In the genomic region with DNA sequence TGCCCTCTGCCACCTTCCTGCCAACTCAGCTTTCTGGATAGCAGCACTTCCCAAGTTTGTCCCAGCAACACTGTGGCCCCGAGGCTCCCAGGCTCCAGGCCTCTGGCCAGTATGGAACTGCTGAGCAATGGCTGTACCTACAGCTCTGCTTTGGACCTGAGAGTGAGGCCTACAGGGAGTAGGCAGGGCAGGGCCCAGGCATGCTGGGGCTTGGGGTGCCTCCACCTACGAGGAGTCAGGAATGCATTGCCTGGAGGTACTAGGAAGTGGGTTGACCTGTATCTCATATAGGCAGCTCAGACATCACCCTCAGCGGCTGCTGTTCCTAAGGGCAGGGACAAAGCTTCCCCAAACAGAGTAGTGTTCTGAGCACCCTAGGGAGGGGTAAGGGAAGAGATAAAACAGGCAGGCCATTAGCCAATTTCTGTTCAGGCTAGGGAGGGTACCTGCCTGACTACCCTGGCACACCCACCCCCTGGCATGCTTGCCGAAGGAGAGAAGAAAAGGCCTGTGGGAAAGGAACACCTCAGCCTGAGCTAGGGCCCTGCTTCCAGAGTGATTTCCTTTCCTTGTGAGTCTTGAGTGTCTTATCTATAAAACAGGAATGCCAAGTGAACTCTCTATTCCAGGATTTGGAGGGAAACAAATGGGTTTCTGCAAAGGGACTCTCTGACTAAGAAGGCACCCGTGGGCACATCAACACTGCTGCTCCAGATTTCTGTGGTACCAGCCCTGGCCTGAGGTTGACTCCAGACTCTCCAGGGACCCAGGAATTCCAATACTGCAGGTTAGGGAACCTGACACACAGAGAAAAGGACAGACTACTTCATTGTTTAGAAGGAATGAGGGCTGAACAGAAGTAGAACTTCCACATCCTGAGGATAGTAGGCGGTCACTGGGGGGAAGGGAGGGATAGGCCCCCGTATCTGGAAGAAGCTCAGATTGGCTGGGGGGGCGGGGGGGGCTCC, we compare ENCODE assay signal across 19 mouse cellular contexts. TPM values are rescaled to one million over a fixed set of nuclear protein-coding genes. Genes with fewer than 3 reads are reported as not detected.
DNase-seq lines count a peak whose midpoint lies in the region; ATAC-seq and TF ChIP-seq lines count a peak whose summit lies in the region.
"Had no signal": no experiment of that assay in that cellular context is flagged by ENCODE, and none has a peak within 500 bp of the region (broad histone marks: within the 10 kb centered on the region; RNA-seq: fewer than 3 reads in every experiment).

No protein-coding gene starts in this region.

- ATAC-seq in heart, postnatal 0 days (ENCODE audit: insufficient read depth, low read depth), result no peak
- ATAC-seq in liver, postnatal 0 days, result no peak
- ATAC-seq: forebrain, embryonic 13.5 days had no signal

- WGBS in liver, adult 2 months, result 83% methylated on average over 8 of the region's 8 CpGs
- 23% methylated on average over 8 of the region's 8 CpGs for WGBS in heart, postnatal 0 days
- 61% methylated on average over 8 of the region's 8 CpGs for WGBS in liver, postnatal 0 days (ENCODE audit: insufficient replicate concordance)

- no peak for TF ChIP-seq POLR2A in liver, adult 2 months (IDR thresholded peaks at IDR 0.05; ENCODE audit: extremely low read depth, insufficient read depth, low read length)
- no peak for TF ChIP-seq POLR2A in ES-Bruce4 (IDR thresholded peaks at IDR 0.05; ENCODE audit: insufficient read depth, low read length)

- no peak overlapping the region for H3K4me3 ChIP-seq in gastrocnemius, adult 2 months
- H3K4me3 ChIP-seq in liver, adult 2 months (ENCODE audit: insufficient read depth, low read depth, low read length), result no peak overlapping the region
- H3K4me3 ChIP-seq in ES-Bruce4 (ENCODE audit: low read depth, low read length), result no peak overlapping the region
- no peak overlapping the region for H3K4me3 ChIP-seq in heart, postnatal 0 days (ENCODE audit: low read depth, low read length)
- H3K4me3 ChIP-seq in liver, postnatal 0 days (ENCODE audit: low read depth, low read length), result no peak overlapping the region
- H3K4me3 ChIP-seq: forebrain, embryonic 13.5 days; midbrain, embryonic 12.5 days had no signal

- no peaks in the 10 kb centered on the region for H3K36me3 ChIP-seq in liver, adult 2 months (ENCODE audit: control insufficient read depth, insufficient read depth, low read length)
- peaks cover 2% of the 10 kb centered on the region; the same call in 1 of the 2 replicates for H3K36me3 ChIP-seq in ES-Bruce4 (ENCODE audit: control insufficient read depth, insufficient read depth, low read length, poor library complexity, severe bottlenecking)
- H3K36me3 ChIP-seq in heart, postnatal 0 days (replicated peaks; ENCODE audit: control insufficient read depth, insufficient read depth, low read length), result peaks cover 5% of the 10 kb centered on the region; the same call in 1 of the 2 replicates
- no peaks in the 10 kb centered on the region for H3K36me3 ChIP-seq in liver, postnatal 0 days (replicated peaks; ENCODE audit: insufficient read depth, low read length)
- H3K36me3 ChIP-seq: midbrain, embryonic 12.5 days had no signal

- DNase-seq in gastrocnemius, adult 2 months, result no peak
- DNase-seq in gastrocnemius, postnatal 4 days (ENCODE audit: low spot score in 2 of 2), result no peak
- no peak for DNase-seq in liver, adult 2 months (ENCODE audit: extremely low read depth, low read depth, low spot score)
- no peak for DNase-seq in liver
- no peak for DNase-seq in heart, postnatal 0 days (ENCODE audit: low spot score)
- DNase-seq in thymus, postnatal 10 days (ENCODE audit: low spot score in 2 of 2), result no peak
- DNase-seq in liver, postnatal 0 days, result no peak
- DNase-seq: adrenal gland, adult 2 months; B cell, adult 2 months; kidney, adult 9 months; thymus, adult 2 months had no signal

- peak overlapping the region; percentile 12; the same call in 1 of the 2 replicates for H3K9ac ChIP-seq in liver, adult 2 months (ENCODE audit: low read depth, low read length)
- H3K9ac ChIP-seq in ES-Bruce4 (ENCODE audit: low read depth, poor library complexity, severe bottlenecking), result peak overlapping the region; percentile 28; the same call in 1 of the 2 replicates
- no peak overlapping the region for H3K9ac ChIP-seq in heart, postnatal 0 days (replicated peaks; ENCODE audit: low read depth, low read length)
- H3K9ac ChIP-seq in liver, postnatal 0 days (replicated peaks), result no peak overlapping the region
- H3K9ac ChIP-seq: forebrain, embryonic 13.5 days; midbrain, embryonic 12.5 days had no signal

- no peaks in the 10 kb centered on the region for H3K27me3 ChIP-seq in liver, adult 2 months (ENCODE audit: control insufficient read depth, insufficient read depth, low read length)
- no peaks in the 10 kb centered on the region for H3K27me3 ChIP-seq in ES-Bruce4 (ENCODE audit: control insufficient read depth, insufficient read depth, low read length, poor library complexity, severe bottlenecking)
- no peaks in the 10 kb centered on the region for H3K27me3 ChIP-seq in heart, postnatal 0 days (ENCODE audit: control insufficient read depth, insufficient read depth, low read length)
- H3K27me3 ChIP-seq in liver, postnatal 0 days (ENCODE audit: insufficient read depth, low read length), result peaks cover 10% of the 10 kb centered on the region
- H3K27me3 ChIP-seq: Patski had no signal

- H3K4me1 ChIP-seq in liver, adult 2 months (ENCODE audit: control insufficient read depth, insufficient read depth, low read length), result peaks cover under 1% of the 10 kb centered on the region; the same call in 1 of the 2 replicates
- H3K4me1 ChIP-seq in ES-Bruce4 (ENCODE audit: control insufficient read depth, insufficient read depth, low read length), result peaks cover 17% of the 10 kb centered on the region
- peaks cover 67% of the 10 kb centered on the region for H3K4me1 ChIP-seq in heart, postnatal 0 days (ENCODE audit: control insufficient read depth, insufficient read depth)
- 0 out of 2 replicates have a peak, but pooled peaks cover 4% of the 10 kb centered on the region for H3K4me1 ChIP-seq in liver, postnatal 0 days (ENCODE audit: insufficient read depth)

- H3K79me2 ChIP-seq in liver, adult 2 months (ENCODE audit: control insufficient read depth, insufficient read depth, low read length), result no peaks in the 10 kb centered on the region

- H3K9me3 ChIP-seq in ES-Bruce4 (replicated peaks; ENCODE audit: control insufficient read depth, insufficient read depth, low read length, poor library complexity, severe bottlenecking), result no peaks in the 10 kb centered on the region
- H3K9me3 ChIP-seq in heart, postnatal 0 days (replicated peaks; ENCODE audit: control insufficient read depth, low read length), result no peaks in the 10 kb centered on the region
- no peaks in the 10 kb centered on the region for H3K9me3 ChIP-seq in liver, postnatal 0 days (ENCODE audit: low read length)
- H3K9me3 ChIP-seq: forebrain, embryonic 13.5 days; midbrain, embryonic 12.5 days had no signal

- TF ChIP-seq EP300 in ES-Bruce4 (IDR thresholded peaks at IDR 0.05; ENCODE audit: insufficient read depth, low read depth, low read length), result no peak
- TF ChIP-seq EP300 in heart, postnatal 0 days (IDR thresholded peaks at IDR 0.05; ENCODE audit: low read depth), result no peak
- no peak for TF ChIP-seq EP300 in liver, postnatal 0 days (IDR thresholded peaks at IDR 0.05; ENCODE audit: low read depth)

- H3K4me2 ChIP-seq in heart, postnatal 0 days (ENCODE audit: low read depth, low read length), result peak overlapping the region; percentile 23; the same call in 1 of the 2 replicates
- no peak overlapping the region for H3K4me2 ChIP-seq in liver, postnatal 0 days (ENCODE audit: low read depth, low read length)
- H3K4me2 ChIP-seq: forebrain, embryonic 13.5 days; midbrain, embryonic 12.5 days had no signal

- no peak for TF ChIP-seq CTCF in gastrocnemius, adult 2 months (IDR thresholded peaks at IDR 0.05)
- no peak for TF ChIP-seq CTCF in liver, adult 2 months (IDR thresholded peaks at IDR 0.05; ENCODE audit: low read depth, low read length)
- no peak for TF ChIP-seq CTCF in ES-Bruce4 (IDR thresholded peaks at IDR 0.05; ENCODE audit: low read depth, low read length)
- TF ChIP-seq CTCF in heart, postnatal 0 days (IDR thresholded peaks at IDR 0.05; ENCODE audit: low read depth), result no peak
- TF ChIP-seq CTCF in liver, postnatal 0 days (IDR thresholded peaks at IDR 0.05; ENCODE audit: low read depth), result no peak

- peak overlapping the region; percentile 6; the same call in 1 of the 2 replicates for H3K27ac ChIP-seq in gastrocnemius, adult 2 months
- H3K27ac ChIP-seq in liver, adult 2 months (replicated peaks; ENCODE audit: insufficient read depth, low read depth, low read length), result no peak overlapping the region
- peak overlapping the region; percentile 81 for H3K27ac ChIP-seq in ES-Bruce4 (ENCODE audit: insufficient read depth, low read length)
- H3K27ac ChIP-seq in heart, postnatal 0 days (ENCODE audit: low read depth), result peak overlapping the region; percentile 86
- H3K27ac ChIP-seq in liver, postnatal 0 days (ENCODE audit: low read depth), result no peak overlapping the region
- H3K27ac ChIP-seq: forebrain, embryonic 13.5 days; midbrain, embryonic 12.5 days had no signal

- intact Hi-C loops in gastrocnemius, adult 2 months (cut with DNase I), result no loop called here

RNA-seq across cellular contexts. Expression of gene Itga3, which starts 6.2 kb away (rescaled TPM):
- total RNA-seq in gastrocnemius, adult 2 months (2021), result 1 to 10 TPM; 4.3 to 5.2 TPM
- 1 to 10 TPM; 4.8 to 5.5 TPM for total RNA-seq in gastrocnemius, postnatal 4 days (2021)
- 2.6 and 4.9 TPM in 2 replicates for total RNA-seq in liver, adult 2 months (2014; rRNA removed)
- 5.7 and 10.0 TPM in 2 replicates for polyA plus RNA-seq in liver, adult 2 months (2012; rRNA removed)
- 86.4 and 92.1 TPM in 2 replicates for polyA plus RNA-seq in ES-Bruce4 (2011; ENCODE audit: insufficient read depth, insufficient read length, low read depth, missing spikeins)
- 12.2 and 47.8 TPM in 2 replicates for total RNA-seq in heart, postnatal 0 days (2014; rRNA removed; ENCODE audit: low replicate concordance)
- 6.6 and 7.2 TPM in 2 replicates for polyA plus RNA-seq in heart, postnatal 0 days (2015; fragmentation: Nextera tagmentation; extraction: Ambion mirVana)
- 0.97 and 1.0 TPM in 2 replicates for polyA plus RNA-seq in liver, postnatal 0 days (2015; fragmentation: Nextera tagmentation; extraction: Ambion mirVana)
- total RNA-seq: granulocyte monocyte progenitor cell, adult 5-6 weeks had no signal

RNA-seq across cellular contexts. Expression of gene Pdk2, which starts 29.3 kb away (rescaled TPM):
- total RNA-seq in gastrocnemius, adult 2 months (2021), result 100 to 1,000 TPM; 471 to 485 TPM
- total RNA-seq in gastrocnemius, postnatal 4 days (2021), result 100 to 1,000 TPM; 254 to 274 TPM
- total RNA-seq in liver, adult 2 months (2014; rRNA removed), result 17.7 and 30.9 TPM in 2 replicates
- 101 and 125 TPM in 2 replicates for polyA plus RNA-seq in liver, adult 2 months (2012; rRNA removed)
- 9.4 and 9.5 TPM in 2 replicates for polyA plus RNA-seq in ES-Bruce4 (2011; ENCODE audit: insufficient read depth, insufficient read length, low read depth, missing spikeins)
- 121 and 168 TPM in 2 replicates for total RNA-seq in heart, postnatal 0 days (2014; rRNA removed; ENCODE audit: low replicate concordance)
- polyA plus RNA-seq in heart, postnatal 0 days (2015; fragmentation: Nextera tagmentation; extraction: Ambion mirVana), result 179 and 186 TPM in 2 replicates
- polyA plus RNA-seq in liver, postnatal 0 days (2015; fragmentation: Nextera tagmentation; extraction: Ambion mirVana), result 16.2 and 17.3 TPM in 2 replicates

RNA-seq across cellular contexts. Expression of gene Dlx3, which starts 49.5 kb away (rescaled TPM):
- not detected for total RNA-seq in gastrocnemius, adult 2 months (2021)
- under 1 TPM; 0.34 to 0.60 TPM for total RNA-seq in gastrocnemius, postnatal 4 days (2021)
- total RNA-seq in liver, adult 2 months (2014; rRNA removed), result not detected in 2 replicates
- not detected in 2 replicates for polyA plus RNA-seq in liver, adult 2 months (2012; rRNA removed)
- polyA plus RNA-seq in ES-Bruce4 (2011; ENCODE audit: insufficient read depth, insufficient read length, low read depth, missing spikeins), result 9.9 and 11.3 TPM in 2 replicates
- not detected in 2 replicates for total RNA-seq in heart, postnatal 0 days (2014; rRNA removed; ENCODE audit: low replicate concordance)
- polyA plus RNA-seq in heart, postnatal 0 days (2015; fragmentation: Nextera tagmentation; extraction: Ambion mirVana), result not detected in 2 replicates
- polyA plus RNA-seq in liver, postnatal 0 days (2015; fragmentation: Nextera tagmentation; extraction: Ambion mirVana), result not detected in 2 replicates
- total RNA-seq: granulocyte monocyte progenitor cell, adult 5-6 weeks; layer of hippocampus, postnatal 14 days; neutrophil, adult 5-6 weeks had no signal
- polyA plus RNA-seq: cortical plate, adult 2 months; forebrain, embryonic 13.5 days; Patski had no signal

Comparison
In these comparisons a context has a peak if more than half of its experiments do, and no peak if none do; other contexts are left out.
1. H3K9ac ChIP-seq: peak in liver, adult 2 months (single experiment) and ES-Bruce4 (single experiment); none in heart, postnatal 0 days (single experiment) and liver, postnatal 0 days (single experiment).
2. H3K27ac ChIP-seq: peak in gastrocnemius, adult 2 months (single experiment), ES-Bruce4 (single experiment) and heart, postnatal 0 days (single experiment); none in liver, adult 2 months (single experiment) and liver, postnatal 0 days (single experiment).